Mouse (Mus musculus) CH12.LX (cell line): ENCODE measurements around the gene Amd1. TPM values are rescaled to one million over a fixed set of nuclear protein-coding genes. Genes with fewer than 3 reads are reported as not detected.
"Not testable (repeated sequence)": the region's sequence is repeated elsewhere in the genome, so short reads cannot be mapped to it uniquely, and the experiment has no call there.

Experiments used
- DNase-seq: peaks from one replicate; pipeline ENCODE4 v3.0.0-alpha.2; 2013; ENCODE audit errors: extremely low read depth
- H3K27ac ChIP-seq: 2 replicates; pipeline ENCODE4 v1.5.1; 2012; ENCODE audit warnings: low read depth, mild to moderate bottlenecking, control low read depth, moderate library complexity; ENCODE audit not compliant: insufficient read depth
- H3K27me3 ChIP-seq: replicated peaks from 2 replicates; pipeline ENCODE3; 2012; ENCODE audit warnings: inconsistent platforms
- H3K36me3 ChIP-seq, 2 experiments: replicated peaks in 1 of 2; 2 replicates each; pipeline versions ENCODE3 to v1.6.1; 2012; ENCODE audit warnings: inconsistent platforms in 1 of 2, low read length in 1 of 2, mild to moderate bottlenecking in 1 of 2, mixed read lengths in 1 of 2, moderate library complexity in 1 of 2; ENCODE audit not compliant: control insufficient read depth in 1 of 2, insufficient read depth in 1 of 2
- H3K4me1 ChIP-seq, 2 experiments: 2 replicates each; pipeline ENCODE4 v1.6.1; 2012; ENCODE audit warnings: inconsistent platforms in 1 of 2, moderate library complexity in 1 of 2; ENCODE audit not compliant: insufficient read depth in 2 of 2, control insufficient read depth in 1 of 2
- H3K4me2 ChIP-seq: 2 replicates; pipeline ENCODE4 v1.6.1; 2012; ENCODE audit warnings: low read depth, mild to moderate bottlenecking, control low read depth; ENCODE audit not compliant: poor library complexity, insufficient read depth, severe bottlenecking
- H3K4me3 ChIP-seq, 3 experiments: fragments of 150-350 bp in 1 of 3; sonication (generic) in 1 of 3; replicated peaks in 1 of 3; 2 replicates each; pipeline versions ENCODE3 to v1.5.1; 2011 to 2012; ENCODE audit warnings: low read depth in 2 of 3, low read length in 2 of 3, mild to moderate bottlenecking in 2 of 3, moderate library complexity in 2 of 3, control low read depth in 1 of 3, improper control_type of control experiment in 1 of 3, inconsistent platforms in 1 of 3, mixed read lengths in 1 of 3; ENCODE audit not compliant: poor library complexity in 1 of 3
- H3K79me2 ChIP-seq: replicated peaks from 2 replicates; pipeline ENCODE4 v1.6.1; 2012; ENCODE audit warnings: mild to moderate bottlenecking, moderate library complexity; ENCODE audit not compliant: control insufficient read depth, poor library complexity, insufficient read depth, severe bottlenecking; ENCODE audit errors: extremely low read depth
- H3K9ac ChIP-seq: 2 replicates; pipeline ENCODE4 v1.6.1; 2012; ENCODE audit warnings: low read depth, mild to moderate bottlenecking, control low read depth, moderate library complexity; ENCODE audit not compliant: insufficient read depth
- H3K9me3 ChIP-seq: replicated peaks from 2 replicates; pipeline ENCODE3; 2012; ENCODE audit warnings: low read length, inconsistent platforms, mixed read lengths
- CHD1 ChIP-seq: IDR thresholded peaks from 2 replicates; pipeline ENCODE4 v1.6.1; 2012; ENCODE audit warnings: low read depth, low read length, improper control_type of control experiment, inconsistent platforms
- CHD2 ChIP-seq: IDR thresholded peaks from 2 replicates; pipeline ENCODE4 v1.6.1; 2011; ENCODE audit warnings: low read length, improper control_type of control experiment
- CTCF ChIP-seq, 2 experiments: IDR thresholded peaks in 1 of 2; conservative IDR thresholded peaks in 1 of 2; 2 replicates each; pipeline ENCODE4 v1.5.1; 2011 to 2012; ENCODE audit warnings: low read depth in 2 of 2, low read length in 2 of 2, improper control_type of control experiment in 1 of 2, inconsistent platforms in 1 of 2, mild to moderate bottlenecking in 1 of 2, moderate library complexity in 1 of 2
- ELF1 ChIP-seq: IDR thresholded peaks from 2 replicates; pipeline ENCODE4 v1.6.1; 2014; ENCODE audit warnings: low read depth, mild to moderate bottlenecking, inconsistent platforms, low read length, improper control_type of control experiment
- EP300 ChIP-seq: IDR thresholded peaks from 2 replicates; pipeline ENCODE4 v1.6.1; 2011; ENCODE audit warnings: low read length, improper control_type of control experiment
- ETS1 ChIP-seq: conservative IDR thresholded peaks from 2 replicates; pipeline ENCODE4 v1.6.1; 2012; ENCODE audit warnings: low read depth, mild to moderate bottlenecking, inconsistent platforms, low read length, improper control_type of control experiment, moderate library complexity
- GABPA ChIP-seq: IDR thresholded peaks from 2 replicates; pipeline ENCODE4 v1.6.1; 2012; ENCODE audit warnings: low read depth, low read length, improper control_type of control experiment, inconsistent platforms; ENCODE audit not compliant: insufficient replicate concordance
- HCFC1 ChIP-seq: IDR thresholded peaks from 2 replicates; pipeline ENCODE4 v1.6.1; 2012; ENCODE audit warnings: low read depth, mild to moderate bottlenecking, inconsistent platforms, low read length, improper control_type of control experiment
- IRF4 ChIP-seq: IDR thresholded peaks from 2 replicates; pipeline ENCODE4 v1.6.1; 2014; ENCODE audit warnings: low read depth, mild to moderate bottlenecking, inconsistent platforms, low read length, improper control_type of control experiment
- JUND ChIP-seq: conservative IDR thresholded peaks from 2 replicates; pipeline ENCODE4 v1.6.1; 2011; ENCODE audit warnings: low read depth, low read length, improper control_type of control experiment
- KAT2A ChIP-seq: IDR thresholded peaks from 2 replicates; pipeline ENCODE4 v1.6.1; 2012; ENCODE audit warnings: low read length, improper control_type of control experiment, inconsistent platforms; ENCODE audit not compliant: insufficient replicate concordance
- MAFK ChIP-seq: IDR thresholded peaks from 2 replicates; pipeline ENCODE4 v1.6.1; 2011; ENCODE audit warnings: low read length, improper control_type of control experiment; ENCODE audit not compliant: insufficient replicate concordance
- MAX ChIP-seq: IDR thresholded peaks from 2 replicates; pipeline ENCODE4 v1.6.1; 2011; ENCODE audit warnings: low read length, improper control_type of control experiment
- MEF2A ChIP-seq: IDR thresholded peaks from 2 replicates; pipeline ENCODE4 v1.6.1; 2014; ENCODE audit warnings: low read depth, mild to moderate bottlenecking, inconsistent platforms, low read length, improper control_type of control experiment, borderline replicate concordance
- MXI1 ChIP-seq: IDR thresholded peaks from 2 replicates; pipeline ENCODE4 v1.6.1; 2011; ENCODE audit warnings: mild to moderate bottlenecking, low read depth, low read length, improper control_type of control experiment
- MYC ChIP-seq: IDR thresholded peaks from 2 replicates; pipeline ENCODE4 v1.6.1; 2011; ENCODE audit warnings: low read depth, mild to moderate bottlenecking, improper control_type of control experiment, low read length
- NELFE ChIP-seq: IDR thresholded peaks from 2 replicates; pipeline ENCODE4 v1.6.1; 2011; ENCODE audit warnings: low read depth, low read length, improper control_type of control experiment
- NRF1 ChIP-seq: IDR thresholded peaks from 2 replicates; pipeline ENCODE4 v1.6.1; 2014; ENCODE audit warnings: low read depth, mild to moderate bottlenecking, inconsistent platforms, low read length, improper control_type of control experiment, moderate library complexity
- PAX5 ChIP-seq: IDR thresholded peaks from 2 replicates; pipeline ENCODE4 v1.6.1; 2012; ENCODE audit warnings: low read length, inconsistent platforms, mixed read lengths
- POLR2A ChIP-seq: IDR thresholded peaks from 2 replicates; pipeline ENCODE4 v1.6.1; 2011; ENCODE audit warnings: low read depth, mild to moderate bottlenecking, improper control_type of control experiment, low read length
- RCOR1 ChIP-seq: conservative IDR thresholded peaks from 2 replicates; pipeline ENCODE4 v1.6.1; 2012; ENCODE audit warnings: low read depth, mild to moderate bottlenecking, inconsistent platforms, low read length, improper control_type of control experiment
- SMC3 ChIP-seq: IDR thresholded peaks from 2 replicates; pipeline ENCODE4 v1.6.1; 2011; ENCODE audit warnings: low read depth, low read length, improper control_type of control experiment
- TCF12 ChIP-seq: IDR thresholded peaks from 2 replicates; pipeline ENCODE4 v1.6.1; 2014; ENCODE audit warnings: low read depth, mild to moderate bottlenecking, inconsistent platforms, low read length, improper control_type of control experiment
- UBTF ChIP-seq: IDR thresholded peaks from 2 replicates; pipeline ENCODE4 v1.6.1; 2012; ENCODE audit warnings: low read depth, mild to moderate bottlenecking, inconsistent platforms, low read length, improper control_type of control experiment, moderate library complexity
- USF1 ChIP-seq: IDR thresholded peaks from 2 replicates; pipeline ENCODE4 v1.6.1; 2014; ENCODE audit warnings: low read depth, mild to moderate bottlenecking, inconsistent platforms, low read length, improper control_type of control experiment
- USF2 ChIP-seq: conservative IDR thresholded peaks from 2 replicates; pipeline ENCODE4 v1.6.1; 2011; ENCODE audit warnings: low read depth, low read length, improper control_type of control experiment
- ZC3H11A ChIP-seq: IDR thresholded peaks from 2 replicates; pipeline ENCODE4 v1.6.1; 2012; ENCODE audit warnings: low read depth, mild to moderate bottlenecking, inconsistent platforms, low read length, improper control_type of control experiment
- ZKSCAN1 ChIP-seq: IDR thresholded peaks from 2 replicates; pipeline ENCODE4 v1.6.1; 2012; ENCODE audit warnings: low read depth, inconsistent platforms, low read length, improper control_type of control experiment, borderline replicate concordance
- ZMIZ1 ChIP-seq: IDR thresholded peaks from 2 replicates; pipeline ENCODE4 v1.6.1; 2012; ENCODE audit warnings: low read depth, mild to moderate bottlenecking, inconsistent platforms, low read length, improper control_type of control experiment
- ZNF384 ChIP-seq: IDR thresholded peaks from 2 replicates; pipeline ENCODE4 v1.6.1; 2012; ENCODE audit warnings: low read depth, low read length, improper control_type of control experiment, inconsistent platforms
- dilution Hi-C: fragments of 300-500 bp; cut with MboI; formaldehyde crosslinking; loops from 2 replicates; pipeline ENCODE4 v1.14.3; 2020; ENCODE audit warnings: low sequenced_read_pairs; ENCODE audit not compliant: extremely low pct_unique_long_range_greater_than_20kb, extremely low pct_ligation_motif_present
- in situ Hi-C: fragments of 300-500 bp; cut with MboI; formaldehyde crosslinking; loops from 3 replicates; pipeline ENCODE4 v1.14.3; 2019; ENCODE audit warnings: low sequenced_read_pairs, low pct_ligation_motif_present, low pct_unique_long_range_greater_than_20kb, mixed read lengths
- polyA plus RNA-seq: library from polyadenylated mRNA; unstranded; fragments of >175 nt; gene quantifications from 2 replicates; pipeline ENCODE4 v1.2.1, GENCODE M21; 2012; ENCODE audit warnings: low read depth; ENCODE audit not compliant: insufficient read length
- total RNA-seq, 2 experiments: library from RNA; depleted of rRNA; stranded (reverse); fragments of 300-350 nt in 1 of 2; fragments of >200 nt in 1 of 2; gene quantifications; 2 replicates each; pipeline ENCODE4 v1.2.3; 2012 to 2014

Gene Amd1
- total and polyA plus RNA-seq, 3 experiments: 88.3 to 266 (median 165) TPM

- H3K27me3 ChIP-seq: peaks cover 15% of the 10 kb centered on the region
- H3K36me3 ChIP-seq: peaks cover 0 to 13% of the 10 kb centered on the region in 2 experiments
- dilution Hi-C loops, in situ Hi-C loops, H3K9me3 ChIP-seq: not testable (repeated sequence)
- peak overlapping the region; percentile 62 for H3K9ac ChIP-seq
- peaks cover 51% of the 10 kb centered on the region for H3K79me2 ChIP-seq
- peak overlapping the region; percentile 9; the same call in 1 of the 2 replicates for H3K27ac ChIP-seq
- TF ChIP-seq POLR2A (peak; percentile 46; the same call in 1 of the 2 replicates), MXI1 (peak; percentile 49; the same call in 1 of the 2 replicates), UBTF (peak; percentile 6; the same call in 1 of the 2 replicates)
- DNase-seq: peak; percentile 27
- peak overlapping the region; percentile 77 to 97 (median 89) for H3K4me3 ChIP-seq
- H3K4me2 ChIP-seq: peak overlapping the region; percentile 1
- H3K4me1 ChIP-seq: peaks cover 11 to 25% of the 10 kb centered on the region in 2 experiments
These were observed 558 bp downstream of the Amd1 start for GRCm38 (mm10) chr10:40301181-40302075.

- Histone ChIP-seq H3K4me2 (peak overlapping the region; percentile 96), H3K9ac (peak overlapping the region; percentile 62), H3K9me3 (peaks cover under 1% of the 10 kb centered on the region), H3K27me3 (peaks cover 15% of the 10 kb centered on the region), H3K27ac (0 out of 2 replicates have a peak overlapping the region, but pooled peaks have one; percentile 9), H3K4me1 (peaks cover 11 to 31% of the 10 kb centered on the region in 2 experiments), H3K36me3 (peaks cover 0 to 19% of the 10 kb centered on the region in 2 experiments), H3K79me2 (peaks cover 58% of the 10 kb centered on the region), H3K4me3 (peak overlapping the region; percentile 77 to 97 (median 89))
- in situ Hi-C loops (no loop called here), dilution Hi-C loops (no loop called here)
- peak; percentile 72 for DNase-seq
- TF ChIP-seq HCFC1 (no peak), NRF1 (0 out of 2 replicates have a peak, but pooled peaks have one; percentile 16), ZC3H11A (no peak), ETS1 (no peak), CTCF (conservative IDR thresholded peaks at IDR 0.05 in 1 of 2, IDR thresholded peaks at IDR 0.05 in 1 of 2; ENCODE audit: low read depth in 2 of 2, low read length in 2 of 2) (no peak), GABPA (no peak), TCF12 (no peak), NELFE (0 out of 2 replicates have a peak, but pooled peaks have one; percentile 31), MEF2A (no peak), PAX5 (no peak), ZNF384 (no peak), RCOR1 (peak; percentile 55; the same call in 1 of the 2 replicates), EP300 (no peak), SMC3 (no peak), MAX (peak; percentile 93), USF2 (no peak), ZKSCAN1 (no peak), MAFK (no peak), MYC (peak; percentile 78), JUND (no peak), CHD1 (peak; percentile 63; the same call in 1 of the 2 replicates), ELF1 (no peak), IRF4 (peak; percentile 35; the same call in 1 of the 2 replicates), CHD2 (no peak; the same call in 1 of the 2 replicates), USF1 (no peak; the same call in 1 of the 2 replicates), KAT2A (0 out of 2 replicates have a peak, but pooled peaks have one; percentile 29), ZMIZ1 (no peak), POLR2A (peak; percentile 49)
These were observed 1.3 kb downstream of the Amd1 start for GRCm38 (mm10) chr10:40300648-40301171.
